ENCODE assay signal across 8 mouse cellular contexts in the genomic region with DNA sequence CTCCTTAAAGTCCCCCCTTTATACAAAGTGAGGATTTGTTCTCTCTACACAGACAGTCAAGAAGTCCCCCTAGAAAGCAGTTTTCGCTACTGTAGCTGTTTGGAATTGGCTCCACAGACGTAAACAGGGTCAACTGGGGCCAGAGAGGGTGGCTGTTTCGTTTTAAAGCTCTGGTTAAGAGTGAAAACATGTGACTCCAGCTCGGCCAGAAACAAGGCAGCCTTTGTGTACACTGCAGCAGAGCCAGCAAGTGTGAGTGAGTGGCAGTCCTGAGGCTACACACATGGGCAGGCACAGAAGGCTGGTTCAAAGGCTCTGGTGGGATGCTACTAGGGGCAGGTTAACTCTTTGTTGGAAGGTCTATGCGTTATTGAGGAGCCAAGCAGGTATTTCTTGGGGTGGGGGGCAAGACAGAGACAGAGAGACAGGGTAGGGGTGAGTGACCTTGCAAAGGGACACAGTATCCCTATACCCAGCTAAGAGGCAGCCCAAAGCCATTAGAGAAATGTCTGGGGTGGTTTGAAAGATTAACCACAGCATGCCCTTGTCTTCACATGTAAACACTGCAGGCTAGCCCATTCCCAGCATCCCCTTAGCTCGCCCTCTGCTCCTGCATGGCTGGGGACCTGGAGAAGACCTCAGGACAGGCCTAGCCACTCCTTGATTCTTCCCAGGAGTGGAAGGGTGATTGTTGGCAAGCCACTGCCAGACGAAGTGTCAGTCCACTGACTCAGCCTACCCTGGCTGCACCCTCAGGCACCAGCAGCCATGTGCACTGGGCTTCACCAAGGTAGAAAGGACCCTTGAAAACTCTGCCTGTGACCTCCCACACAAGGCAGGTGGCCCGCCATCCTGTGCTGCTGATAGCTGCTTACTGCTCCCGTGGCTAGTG. TPM values are rescaled to one million over a fixed set of nuclear protein-coding genes. Genes with fewer than 3 reads are reported as not detected.
DNase-seq lines count a peak whose midpoint lies in the region; ATAC-seq and TF ChIP-seq lines count a peak whose summit lies in the region.

No protein-coding gene starts in this region.

- H3K36me3 ChIP-seq in heart, embryonic 10.5 days = no peaks in the 10 kb centered on the region
- H3K36me3 ChIP-seq in kidney, adult 2 months (ENCODE audit: control insufficient read depth, insufficient read depth, low read length) = no peaks in the 10 kb centered on the region
- no peaks in the 10 kb centered on the region for H3K36me3 ChIP-seq in liver, postnatal 0 days (replicated peaks; ENCODE audit: insufficient read depth, low read length)
- no peaks in the 10 kb centered on the region for H3K36me3 ChIP-seq in neural tube, embryonic 14.5 days (ENCODE audit: control insufficient read depth, insufficient read depth, low read length)

- 37% methylated on average over 9 of the region's 9 CpGs for WGBS in heart, embryonic 10.5 days
- 41% methylated on average over 9 of the region's 9 CpGs for WGBS in kidney, adult 2 months
- 38% methylated on average over 9 of the region's 9 CpGs for WGBS in liver, postnatal 0 days (ENCODE audit: insufficient replicate concordance)
- 40% methylated on average over 9 of the region's 9 CpGs for WGBS in neural tube, embryonic 14.5 days

- ATAC-seq in liver, postnatal 0 days = peak; percentile 88
- ATAC-seq in neural tube, embryonic 14.5 days (ENCODE audit: low read depth) = peak; percentile 96

- H3K27ac ChIP-seq in cortical plate, adult 2 months (ENCODE audit: insufficient read depth, low read length) = 0 out of 2 replicates have a peak overlapping the region, but pooled peaks have one; percentile 42
- H3K27ac ChIP-seq in heart, embryonic 10.5 days = peak overlapping the region; percentile 79
- peak overlapping the region; percentile 46 for H3K27ac ChIP-seq in kidney, adult 2 months (ENCODE audit: insufficient read depth, low read depth, low read length)
- peak overlapping the region; percentile 67 for H3K27ac ChIP-seq in liver, postnatal 0 days (ENCODE audit: low read depth)
- H3K27ac ChIP-seq in neural tube, embryonic 14.5 days (ENCODE audit: low read depth, low read length) = peak overlapping the region; percentile 44; the same call in 1 of the 2 replicates

- TF ChIP-seq CTCF in cortical plate, adult 2 months (IDR thresholded peaks at IDR 0.05; ENCODE audit: extremely low read depth, insufficient read depth, low read length) = no peak
- no peak for TF ChIP-seq CTCF in kidney, adult 2 months (conservative IDR thresholded peaks at IDR 0.05; ENCODE audit: insufficient read depth, insufficient read length, low read depth, low read length)
- no peak for TF ChIP-seq CTCF in liver, postnatal 0 days (IDR thresholded peaks at IDR 0.05; ENCODE audit: low read depth)

- no peak overlapping the region for H3K4me2 ChIP-seq in liver, postnatal 0 days (ENCODE audit: low read depth, low read length)
- H3K4me2 ChIP-seq in neural tube, embryonic 14.5 days (ENCODE audit: low read depth, low read length) = no peak overlapping the region

- no peak overlapping the region for H3K4me3 ChIP-seq in cortical plate, adult 2 months (ENCODE audit: insufficient read depth, low read length)
- H3K4me3 ChIP-seq in heart, embryonic 10.5 days = no peak overlapping the region
- H3K4me3 ChIP-seq in kidney, adult 2 months (ENCODE audit: insufficient read depth, low read depth, low read length) = no peak overlapping the region
- no peak overlapping the region for H3K4me3 ChIP-seq in liver, postnatal 0 days (ENCODE audit: low read depth, low read length)
- no peak overlapping the region for H3K4me3 ChIP-seq in neural tube, embryonic 14.5 days (ENCODE audit: low read depth, low read length)

- no peak for TF ChIP-seq EP300 in liver, postnatal 0 days (IDR thresholded peaks at IDR 0.05; ENCODE audit: low read depth)

- peak; percentile 34 for DNase-seq in gastrocnemius, adult 18-20 months (ENCODE audit: low spot score)
- no peak for DNase-seq in gastrocnemius, postnatal 4 days (ENCODE audit: low spot score in 2 of 2)
- DNase-seq in heart, embryonic 10.5 days (ENCODE audit: low spot score) = peak; percentile 80
- peak; percentile 86 for DNase-seq in kidney, adult 2 months
- DNase-seq in liver, postnatal 0 days = peak; percentile 56
- no peak for DNase-seq in T-cell, adult 2 months (ENCODE audit: low spot score)

- no peak overlapping the region for H3K9ac ChIP-seq in liver, postnatal 0 days (replicated peaks)
- H3K9ac ChIP-seq in neural tube, embryonic 14.5 days (replicated peaks; ENCODE audit: low read depth, low read length) = no peak overlapping the region

- no peaks in the 10 kb centered on the region for H3K27me3 ChIP-seq in heart, embryonic 10.5 days (ENCODE audit: insufficient read depth, poor library complexity, severe bottlenecking)
- H3K27me3 ChIP-seq in kidney, adult 2 months (replicated peaks; ENCODE audit: control insufficient read depth, insufficient read depth, low read length) = no peaks in the 10 kb centered on the region
- no peaks in the 10 kb centered on the region for H3K27me3 ChIP-seq in liver, postnatal 0 days (ENCODE audit: insufficient read depth, low read length)
- no peaks in the 10 kb centered on the region for H3K27me3 ChIP-seq in neural tube, embryonic 14.5 days (ENCODE audit: control insufficient read depth, insufficient read depth, low read length)

- no peaks in the 10 kb centered on the region for H3K9me3 ChIP-seq in heart, embryonic 10.5 days
- no peaks in the 10 kb centered on the region for H3K9me3 ChIP-seq in liver, postnatal 0 days (ENCODE audit: low read length)
- no peaks in the 10 kb centered on the region for H3K9me3 ChIP-seq in neural tube, embryonic 14.5 days (ENCODE audit: control insufficient read depth, low read length)

- TF ChIP-seq POLR2A in cortical plate, adult 2 months (IDR thresholded peaks at IDR 0.05; ENCODE audit: extremely low read depth, insufficient read depth, low read length) = no peak
- no peak for TF ChIP-seq POLR2A in kidney, adult 2 months (IDR thresholded peaks at IDR 0.05; ENCODE audit: low read depth, low read length)

- H3K4me1 ChIP-seq in cortical plate, adult 2 months (ENCODE audit: control insufficient read depth, insufficient read depth, low read length) = peaks cover 2% of the 10 kb centered on the region; the same call in 1 of the 2 replicates
- H3K4me1 ChIP-seq in heart, embryonic 10.5 days = peaks cover 38% of the 10 kb centered on the region
- H3K4me1 ChIP-seq in kidney, adult 2 months (ENCODE audit: control insufficient read depth, insufficient read depth, low read length) = peaks cover 25% of the 10 kb centered on the region
- H3K4me1 ChIP-seq in liver, postnatal 0 days (ENCODE audit: insufficient read depth) = peaks cover 25% of the 10 kb centered on the region
- peaks cover 6% of the 10 kb centered on the region; the same call in 1 of the 2 replicates for H3K4me1 ChIP-seq in neural tube, embryonic 14.5 days (ENCODE audit: control insufficient read depth, insufficient read depth, low read length)

RNA-seq across cellular contexts. Expression of a gene that starts 29.2 kb away (rescaled TPM):
- 1 to 10 TPM; 2.1 to 2.2 TPM for total RNA-seq in gastrocnemius, adult 18-20 months (2021)
- total RNA-seq in gastrocnemius, postnatal 4 days (2021) = 10 to 100 TPM; 20.5 to 22.9 TPM
- polyA plus RNA-seq in cortical plate, adult 2 months (2012; rRNA removed) = 3.4 and 3.6 TPM in 2 replicates
- 2.5 and 3.7 TPM in 2 replicates for polyA plus RNA-seq in heart, embryonic 10.5 days (2016; fragmentation: Nextera tagmentation; extraction: Ambion mirVana)
- polyA plus RNA-seq in kidney, adult 2 months (2012; rRNA removed) = 9.1 and 10.5 TPM in 2 replicates
- polyA plus RNA-seq in liver, postnatal 0 days (2015; fragmentation: Nextera tagmentation; extraction: Ambion mirVana) = 1.3 TPM in 2 replicates
- 0.99 and 2.2 TPM in 2 replicates for polyA plus RNA-seq in neural tube, embryonic 14.5 days (2014; fragmentation: Nextera tagmentation; extraction: Ambion mirVana)

RNA-seq across cellular contexts. Expression of a gene that starts 40.8 kb away (rescaled TPM):
- 100 to 1,000 TPM; 131 to 142 TPM for total RNA-seq in gastrocnemius, adult 18-20 months (2021)
- total RNA-seq in gastrocnemius, postnatal 4 days (2021) = 100 to 1,000 TPM; 144 to 148 TPM
- 204 and 210 TPM in 2 replicates for polyA plus RNA-seq in cortical plate, adult 2 months (2012; rRNA removed)
- polyA plus RNA-seq in heart, embryonic 10.5 days (2016; fragmentation: Nextera tagmentation; extraction: Ambion mirVana) = 209 and 232 TPM in 2 replicates
- polyA plus RNA-seq in kidney, adult 2 months (2012; rRNA removed) = 50.9 and 77.2 TPM in 2 replicates
- 101 and 107 TPM in 2 replicates for polyA plus RNA-seq in liver, postnatal 0 days (2015; fragmentation: Nextera tagmentation; extraction: Ambion mirVana)
- 331 and 342 TPM in 2 replicates for polyA plus RNA-seq in neural tube, embryonic 14.5 days (2014; fragmentation: Nextera tagmentation; extraction: Ambion mirVana)

Comparison
In these comparisons a context has a peak if more than half of its experiments do, and no peak if none do; other contexts are left out.
1. DNase-seq: peak in gastrocnemius, adult 18-20 months (single experiment), heart, embryonic 10.5 days (single experiment), kidney, adult 2 months (single experiment) and liver, postnatal 0 days (single experiment); none in gastrocnemius, postnatal 4 days (0 of 2) and T-cell, adult 2 months (single experiment).
2. Peak in every context shown above with its lines, with median percentiles within 50 percentile points of each other: H3K27ac ChIP-seq.